Mouse (Mus musculus) intestine, embryonic 15.5 days (tissue): ENCODE results near the gene Gm45808. TPM values are rescaled to one million over a fixed set of nuclear protein-coding genes. Genes with fewer than 3 reads are reported as not detected.
"Not testable (repeated sequence)": the region's sequence is repeated elsewhere in the genome, so short reads cannot be mapped to it uniquely, and the experiment has no call there.

Source experiments
- ATAC-seq: fragments of 200-750 bp; cut with Nextera tagmentation; 2 replicates; pipeline ENCODE4 v1.8.0; 2017; ENCODE audit warnings: moderate TSS enrichment, moderate library complexity
- H3K27ac ChIP-seq: fragments of 300-500 bp; sonication (generic); 2 replicates; pipeline ENCODE4 v1.5.1; 2015; ENCODE audit warnings: mild to moderate bottlenecking, inconsistent platforms
- H3K27me3 ChIP-seq: fragments of 300-500 bp; sonication (generic); replicated peaks from 2 replicates; pipeline ENCODE4 v1.6.1; 2015; ENCODE audit warnings: inconsistent platforms
- H3K36me3 ChIP-seq: fragments of 300-500 bp; sonication (generic); 2 replicates; pipeline ENCODE4 v1.6.1; 2015; ENCODE audit warnings: inconsistent platforms
- H3K4me1 ChIP-seq: fragments of 300-500 bp; sonication (generic); replicated peaks from 2 replicates; pipeline ENCODE4 v1.6.1; 2015; ENCODE audit warnings: inconsistent platforms
- H3K4me2 ChIP-seq: fragments of 300-500 bp; sonication (generic); replicated peaks from 2 replicates; pipeline ENCODE4 v1.6.1; 2015; ENCODE audit warnings: mild to moderate bottlenecking, inconsistent platforms
- H3K4me3 ChIP-seq: fragments of 300-500 bp; sonication (generic); replicated peaks from 2 replicates; pipeline ENCODE4 v1.5.1; 2015; ENCODE audit warnings: inconsistent platforms
- H3K9ac ChIP-seq: fragments of 300-500 bp; sonication (generic); 2 replicates; pipeline ENCODE4 v1.6.1; 2015; ENCODE audit warnings: inconsistent platforms
- H3K9me3 ChIP-seq: fragments of 300-500 bp; sonication (generic); 2 replicates; pipeline ENCODE4 v1.6.1; 2016; ENCODE audit warnings: inconsistent platforms
- WGBS: fragments of 180-500 bp; shearing (Covaris S2); methylation state at CpG from one replicate; pipeline ENCODE4 v1.1.7; 2015; 5-methylcytosine and 5-hydroxymethylcytosine counted together
- polyA plus RNA-seq: library from polyadenylated mRNA; unstranded; fragments of >200 nt; fragmentation: Nextera tagmentation; extraction: Ambion mirVana; gene quantifications from 2 replicates; pipeline ENCODE4 v1.2.1, GENCODE M21; 2015

Gene Gm45808
- polyA plus RNA-seq, 1 experiment from 2014 or later, result not detected

- Histone ChIP-seq H3K4me2 (no peak overlapping the region), H3K9me3 (no peaks in the 10 kb centered on the region), H3K4me3 (no peak overlapping the region), H3K27ac (no peak overlapping the region), H3K27me3 (no peaks in the 10 kb centered on the region), H3K36me3 (peaks cover 16% of the 10 kb centered on the region), H3K4me1 (peaks cover 32% of the 10 kb centered on the region), H3K9ac (no peak overlapping the region)
- WGBS, result 91% methylated on average over 7 of the region's 7 CpGs
- no peak for ATAC-seq
Measured at GRCm38 (mm10) chr7:45463987-45464778, 22.4 kb downstream of the Gm45808 start.

GRCm38 (mm10) chr7:45462868-45463267 lies 23.7 kb downstream of the Gm45808 start:
- WGBS, result 76% methylated on average over 4 of the region's 4 CpGs
- not testable (repeated sequence) for ATAC-seq, H3K4me2 ChIP-seq, H3K4me3 ChIP-seq, H3K27me3 ChIP-seq, H3K9me3 ChIP-seq, H3K9ac ChIP-seq, H3K27ac ChIP-seq
- Histone ChIP-seq H3K4me1 (peaks cover 38% of the 10 kb centered on the region), H3K36me3 (peaks cover 16% of the 10 kb centered on the region)

- Histone ChIP-seq H3K27ac (no peak overlapping the region), H3K36me3 (peaks cover 16% of the 10 kb centered on the region), H3K9me3 (no peaks in the 10 kb centered on the region), H3K4me2 (no peak overlapping the region), H3K9ac (no peak overlapping the region), H3K4me1 (peaks cover 43% of the 10 kb centered on the region), H3K27me3 (no peaks in the 10 kb centered on the region), H3K4me3 (no peak overlapping the region)
- no peak for ATAC-seq
- 80% methylated on average over 4 of the region's 4 CpGs for WGBS
Measured at GRCm38 (mm10) chr7:45462325-45462724, 24.3 kb downstream of the Gm45808 start.

DNA sequence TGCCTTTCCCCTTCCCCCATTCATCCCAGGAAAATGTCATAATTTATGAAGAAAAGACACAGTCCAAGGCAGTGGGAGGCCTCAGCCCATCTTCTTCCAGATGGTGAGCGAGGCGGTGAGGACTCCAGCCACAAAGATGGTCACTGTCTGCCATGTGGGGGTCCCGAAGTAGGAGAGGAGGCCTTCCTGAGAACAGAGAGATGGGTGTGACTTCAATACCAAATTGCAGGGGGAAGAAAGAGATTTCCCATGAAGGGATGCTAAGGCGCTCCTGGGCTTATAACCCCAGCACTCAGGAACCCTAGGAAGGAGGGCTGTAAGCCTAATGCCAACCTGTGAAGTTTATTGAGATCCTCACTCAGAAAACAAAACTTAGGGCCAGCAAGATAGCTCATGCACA lies 24.8 kb downstream of the Gm45808 start:
- Histone ChIP-seq H3K27me3 (no peaks in the 10 kb centered on the region), H3K27ac (peak overlapping the region; percentile 89), H3K4me3 (no peak overlapping the region), H3K4me2 (peak overlapping the region; percentile 14; the same call in 1 of the 2 replicates), H3K4me1 (peaks cover 44% of the 10 kb centered on the region), H3K9me3 (no peaks in the 10 kb centered on the region), H3K36me3 (peaks cover 21% of the 10 kb centered on the region), H3K9ac (no peak overlapping the region)
- WGBS, result 71% methylated on average over 4 of the region's 4 CpGs
- no peak for ATAC-seq

DNA sequence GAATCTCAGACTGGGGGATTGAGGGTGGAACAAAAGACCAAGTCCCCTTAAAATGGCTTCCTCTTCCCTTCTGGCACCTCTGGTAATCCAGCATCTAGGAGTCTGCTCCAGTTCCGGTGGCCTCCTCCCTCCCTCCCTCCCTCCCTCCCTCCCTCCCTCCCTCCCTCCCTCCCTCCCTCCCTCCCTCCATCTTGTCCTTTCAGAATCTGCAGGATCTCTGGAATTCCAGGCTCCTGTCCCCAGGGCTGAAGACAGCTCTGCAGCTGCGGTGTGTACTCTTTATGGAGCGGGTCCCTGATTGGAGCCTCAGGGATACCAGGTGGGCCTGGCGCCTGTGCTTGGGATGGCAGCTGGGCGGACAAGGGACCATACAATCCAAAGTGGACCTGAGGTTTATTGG lies 25.3 kb downstream of the Gm45808 start:
- ATAC-seq, result peak; percentile 2
- peak overlapping the region; percentile 89 for H3K27ac ChIP-seq
- H3K9ac ChIP-seq, result no peak overlapping the region
- 46% methylated on average over 5 of the region's 5 CpGs for WGBS
- H3K9me3 ChIP-seq, result no peaks in the 10 kb centered on the region
- H3K36me3 ChIP-seq, result peaks cover 21% of the 10 kb centered on the region
- peaks cover 44% of the 10 kb centered on the region for H3K4me1 ChIP-seq
- H3K4me3 ChIP-seq, result no peak overlapping the region
- no peaks in the 10 kb centered on the region for H3K27me3 ChIP-seq
- H3K4me2 ChIP-seq, result peak overlapping the region; percentile 57

DNA sequence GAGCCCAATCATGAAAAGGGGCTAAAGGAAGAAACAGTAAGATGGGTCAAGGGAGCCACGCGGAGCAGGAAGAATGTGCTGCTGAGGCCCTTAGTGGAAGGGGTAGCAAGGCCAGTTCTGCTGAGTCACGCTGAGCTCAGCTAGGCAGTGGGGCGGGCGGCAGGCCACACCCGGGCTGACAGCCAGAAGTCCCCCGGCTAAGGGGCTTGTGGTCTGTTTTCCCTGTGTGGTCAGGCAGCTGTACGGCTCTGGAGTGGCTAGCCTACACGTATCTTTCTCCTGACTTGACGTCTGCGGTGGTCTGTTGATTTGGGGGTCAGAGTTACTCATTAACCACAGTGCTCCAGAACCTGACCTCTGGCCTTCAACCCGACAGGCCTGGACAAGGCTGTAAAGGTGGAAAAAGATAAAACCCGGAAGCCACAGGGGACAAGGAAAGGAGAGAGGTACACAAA lies 25.7 kb downstream of the Gm45808 start:
- H3K4me1 ChIP-seq, result peaks cover 41% of the 10 kb centered on the region
- ATAC-seq, result peak; percentile 64
- peak overlapping the region; percentile 43; the same call in 1 of the 2 replicates for H3K9ac ChIP-seq
- H3K36me3 ChIP-seq, result peaks cover 25% of the 10 kb centered on the region
- 5% methylated on average over 13 of the region's 13 CpGs for WGBS
- peak overlapping the region; percentile 89 for H3K27ac ChIP-seq
- H3K4me2 ChIP-seq, result peak overlapping the region; percentile 57
- no peaks in the 10 kb centered on the region for H3K9me3 ChIP-seq
- H3K4me3 ChIP-seq, result peak overlapping the region; percentile 29
- H3K27me3 ChIP-seq, result no peaks in the 10 kb centered on the region

- Histone ChIP-seq H3K36me3 (peaks cover 25% of the 10 kb centered on the region), H3K4me2 (peak overlapping the region; percentile 57), H3K4me3 (peak overlapping the region; percentile 29), H3K9ac (peak overlapping the region; percentile 43), H3K9me3 (no peaks in the 10 kb centered on the region), H3K27ac (peak overlapping the region; percentile 89), H3K27me3 (no peaks in the 10 kb centered on the region), H3K4me1 (peaks cover 35% of the 10 kb centered on the region)
- no peak for ATAC-seq
- 57% methylated on average over 7 of the region's 7 CpGs for WGBS
Measured at GRCm38 (mm10) chr7:45460377-45460776, 26.2 kb downstream of the Gm45808 start.

DNA sequence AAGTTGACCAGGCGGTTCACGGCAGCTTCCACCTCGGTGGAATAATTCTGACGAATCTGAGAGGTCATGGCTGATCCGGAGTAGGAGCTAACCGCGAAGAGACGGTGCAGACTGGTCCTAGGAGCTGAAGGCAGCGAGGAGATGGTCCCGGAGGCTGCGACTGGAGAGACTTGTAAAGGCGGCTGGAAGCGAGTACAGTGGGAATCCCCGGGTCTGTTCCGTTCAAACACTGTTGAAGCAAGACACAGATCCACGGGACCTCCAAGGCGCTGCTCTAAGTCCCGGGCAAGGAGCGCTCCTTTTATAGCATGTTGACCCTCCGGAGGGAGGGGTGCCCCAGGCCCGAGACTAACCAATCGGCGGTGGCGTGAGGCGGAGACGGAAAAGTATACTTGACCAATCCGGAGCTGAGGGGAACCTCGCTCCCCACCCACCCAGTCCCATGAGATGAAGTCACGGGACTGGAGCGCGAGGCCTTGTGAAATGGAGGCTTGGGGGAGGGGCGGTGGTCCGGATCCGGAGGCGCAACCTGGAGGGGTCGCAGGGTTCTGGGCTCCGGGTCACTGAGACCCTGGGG lies 27.0 kb downstream of the Gm45808 start, which contains the start of gene Ftl1:
TSS of gene Ftl1 (minus strand) at position 321 of the 577 bp plus-strand sequence.
- Histone ChIP-seq H3K4me2 (peak within 1 kb of the TSS; percentile 75), H3K9ac (peak within 1 kb of the TSS; percentile 75), H3K4me3 (peak within 1 kb of the TSS; percentile 73), H3K4me1 (peaks cover 32% of the 10 kb centered on the region), H3K36me3 (peaks cover 19% of the 10 kb centered on the region), H3K27ac (peak within 1 kb of the TSS; percentile 89)
- peak; percentile 94 for ATAC-seq
- not testable (repeated sequence) for H3K27me3 ChIP-seq, H3K9me3 ChIP-seq
- 0% methylated on average over 29 of the region's 37 CpGs for WGBS

DNA sequence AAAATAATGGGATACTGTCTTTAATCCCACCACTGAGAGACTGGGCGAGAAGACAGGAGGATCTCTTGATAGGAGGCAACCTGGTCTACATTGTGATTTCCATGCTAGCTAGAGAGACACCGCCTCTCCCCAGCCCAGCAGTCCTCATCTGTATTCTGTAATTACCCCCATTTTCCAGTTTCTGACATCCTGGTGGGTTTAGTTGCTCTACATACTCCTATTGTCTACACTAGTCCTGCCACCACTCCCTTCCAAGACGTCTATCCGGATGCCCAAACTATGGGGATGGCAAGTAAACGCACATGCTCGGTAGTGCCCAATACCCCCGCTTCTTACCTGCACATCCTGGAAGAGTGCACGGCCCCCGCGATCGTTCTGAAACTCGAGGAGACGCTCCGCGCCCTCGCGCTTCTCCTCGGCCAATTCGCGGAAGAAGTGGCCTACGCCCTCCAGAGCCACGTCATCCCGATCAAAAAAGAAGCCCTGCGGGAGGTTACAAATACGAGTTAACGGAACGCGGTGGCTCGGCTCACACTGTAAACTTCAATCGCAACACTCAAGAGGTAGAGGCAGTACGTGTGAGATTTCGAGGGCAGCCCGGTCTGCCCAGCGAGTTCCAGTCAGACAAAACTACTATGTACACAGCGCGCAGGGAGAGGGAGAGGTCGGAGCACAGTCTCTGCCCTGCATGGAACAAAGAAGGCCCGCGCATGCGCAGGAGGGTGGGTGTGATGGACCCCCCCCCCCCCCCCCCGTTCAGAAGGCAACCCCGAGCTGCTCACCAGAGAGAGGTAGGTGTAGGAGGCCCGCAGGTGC lies 27.7 kb downstream of the Gm45808 start:
- peak overlapping the region; percentile 73 for H3K4me3 ChIP-seq
- 1% methylated on average over 41 of the region's 43 CpGs for WGBS
- H3K27ac ChIP-seq, result peak overlapping the region; percentile 79
- ATAC-seq, result peak; percentile 66
- H3K9me3 ChIP-seq, result no peaks in the 10 kb centered on the region
- no peaks in the 10 kb centered on the region for H3K27me3 ChIP-seq
- peaks cover 32% of the 10 kb centered on the region for H3K4me1 ChIP-seq
- peaks cover 23% of the 10 kb centered on the region for H3K36me3 ChIP-seq
- H3K4me2 ChIP-seq, result peak overlapping the region; percentile 75
- H3K9ac ChIP-seq, result peak overlapping the region; percentile 75

DNA sequence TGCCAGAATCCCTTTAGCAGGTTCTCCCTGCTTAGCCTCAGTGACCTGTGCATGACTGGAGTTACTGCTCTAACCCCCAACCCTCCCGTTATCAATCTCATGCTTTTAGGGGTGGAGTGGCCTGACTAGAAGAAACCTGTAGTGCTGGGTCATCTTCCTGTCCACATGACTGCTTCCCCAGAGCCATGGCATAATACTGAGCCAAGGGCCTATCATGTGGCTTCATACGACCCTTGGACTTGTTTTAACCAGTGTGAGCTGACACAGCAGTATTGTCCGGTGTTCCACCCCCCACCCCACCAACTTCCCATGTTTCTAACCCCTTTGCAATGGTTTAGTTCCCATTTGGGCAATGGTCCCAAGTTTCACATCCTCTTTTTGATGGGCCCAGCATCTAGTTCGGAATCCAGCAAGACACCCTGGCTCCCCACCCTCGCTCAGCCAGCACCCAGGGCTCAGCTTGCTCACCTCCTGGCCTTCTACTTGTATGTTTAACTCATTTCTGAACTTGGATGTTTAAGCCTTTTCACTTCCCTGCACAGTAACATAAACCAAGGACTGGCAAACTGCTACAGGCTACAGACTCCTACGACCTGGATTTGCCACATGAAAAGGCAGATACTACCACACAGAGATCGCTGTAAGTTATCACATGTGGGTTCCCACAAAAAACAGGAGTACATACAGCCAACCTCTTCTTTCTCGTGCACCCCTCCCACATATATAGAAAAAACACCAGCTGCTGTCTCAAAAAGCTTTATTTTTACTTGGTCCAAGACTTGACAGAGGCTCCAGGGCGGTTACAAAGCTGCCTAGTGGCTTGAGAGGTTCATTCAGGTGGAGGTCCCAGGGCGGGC lies 29.2 kb downstream of the Gm45808 start:
- Histone ChIP-seq H3K9me3 (no peaks in the 10 kb centered on the region), H3K27me3 (no peaks in the 10 kb centered on the region), H3K9ac (peak overlapping the region; percentile 75), H3K4me1 (peaks cover 32% of the 10 kb centered on the region), H3K4me2 (peak overlapping the region; percentile 75), H3K27ac (peak overlapping the region; percentile 79), H3K36me3 (peaks cover 17% of the 10 kb centered on the region), H3K4me3 (peak overlapping the region; percentile 73)
- peak; percentile 23 for ATAC-seq
- 47% methylated on average over 10 of the region's 10 CpGs for WGBS

DNA sequence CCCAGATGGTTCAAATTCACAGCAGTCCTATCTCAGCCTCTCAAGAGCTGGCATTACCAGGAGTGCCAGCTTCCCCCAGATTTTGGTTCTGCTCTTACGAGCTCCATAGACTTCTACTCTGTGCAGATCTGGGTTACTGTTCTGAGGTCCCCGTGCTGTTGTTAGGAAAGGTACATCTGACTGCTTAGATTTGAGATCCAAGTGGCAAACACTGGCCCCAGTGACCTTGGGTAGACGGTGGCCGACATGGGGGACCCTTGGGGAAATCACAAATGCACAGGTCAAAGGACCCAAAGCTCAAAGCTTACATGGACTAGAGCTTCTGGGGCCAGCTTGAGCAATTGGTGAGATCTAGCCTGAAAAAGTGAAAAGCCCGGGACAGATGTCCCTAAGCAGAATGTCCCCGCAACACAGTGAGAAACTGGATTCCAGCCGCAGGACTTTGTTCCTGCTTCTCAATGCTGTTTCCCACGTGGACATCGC lies 29.8 kb downstream of the Gm45808 start:
- Histone ChIP-seq H3K4me1 (peaks cover 29% of the 10 kb centered on the region), H3K36me3 (peaks cover 17% of the 10 kb centered on the region), H3K27ac (peak overlapping the region; percentile 79), H3K9ac (0 out of 2 replicates have a peak overlapping the region, but pooled peaks have one; percentile 75), H3K27me3 (no peaks in the 10 kb centered on the region), H3K4me2 (peak overlapping the region; percentile 75), H3K4me3 (0 out of 2 replicates have a peak overlapping the region, but pooled peaks have one; percentile 73), H3K9me3 (no peaks in the 10 kb centered on the region)
- no peak for ATAC-seq
- WGBS, result 44% methylated on average over 9 of the region's 9 CpGs
